Mouse (Mus musculus): Measurements from ENCODE around the gene Dclk1. TPM values are rescaled to one million over a fixed set of nuclear protein-coding genes. Genes with fewer than 3 reads are reported as not detected.

The Dclk1 gene
- polyA plus RNA-seq, 1 experiment from 2014 or later: 140 TPM

GRCm38 (mm10) chr3:55246618-55247272, 4.6 kb downstream of the Dclk1 start:
- H3K4me3 ChIP-seq (ENCODE audit: low read depth, low read length): no peak overlapping the region
- no peak for ATAC-seq
- 91% methylated on average over 12 of the region's 12 CpGs for WGBS
- peaks cover 21% of the 10 kb centered on the region for H3K4me1 ChIP-seq (ENCODE audit: control insufficient read depth, insufficient read depth, low read length)
- no peaks in the 10 kb centered on the region for H3K27me3 ChIP-seq (replicated peaks; ENCODE audit: control insufficient read depth, insufficient read depth, low read length)
- no peak overlapping the region for H3K27ac ChIP-seq (ENCODE audit: low read depth, low read length)
- DNase-seq (ENCODE audit: low spot score): no peak
- peaks cover 26% of the 10 kb centered on the region for H3K36me3 ChIP-seq (ENCODE audit: control insufficient read depth, insufficient read depth, low read length)
- H3K9me3 ChIP-seq (replicated peaks; ENCODE audit: control insufficient read depth, low read length): no peaks in the 10 kb centered on the region
- H3K9ac ChIP-seq (ENCODE audit: low read length): no peak overlapping the region
- H3K4me2 ChIP-seq (ENCODE audit: low read length): no peak overlapping the region

DNA sequence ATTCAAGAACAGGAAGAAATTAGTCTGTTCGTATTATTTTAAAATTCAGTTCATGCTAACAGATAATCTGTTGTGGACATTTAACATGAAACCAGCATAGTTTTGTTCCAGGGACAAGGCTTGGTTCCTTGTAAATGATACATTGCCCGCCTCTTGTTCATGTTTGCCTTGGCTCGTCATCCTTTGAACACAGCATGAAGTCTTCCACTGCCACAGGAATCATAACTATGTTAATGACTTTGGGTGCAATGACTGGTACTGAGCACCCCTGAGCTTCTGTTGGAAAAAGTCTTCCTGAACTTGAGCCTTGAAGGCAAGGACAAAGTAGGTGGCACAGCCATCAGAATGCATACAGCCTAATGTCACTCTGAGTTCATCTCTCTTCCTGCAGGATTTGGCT, 5.9 kb downstream of the Dclk1 start:
- ATAC-seq: no peak
- no peak overlapping the region for H3K4me3 ChIP-seq (ENCODE audit: low read depth, low read length)
- no peak overlapping the region for H3K4me2 ChIP-seq (ENCODE audit: low read length)
- WGBS: 81% methylated on average over 3 of the region's 3 CpGs
- peaks cover 36% of the 10 kb centered on the region for H3K36me3 ChIP-seq (ENCODE audit: control insufficient read depth, insufficient read depth, low read length)
- no peak overlapping the region for H3K27ac ChIP-seq (ENCODE audit: low read depth, low read length)
- no peak overlapping the region for H3K9ac ChIP-seq (ENCODE audit: low read length)
- H3K4me1 ChIP-seq (ENCODE audit: control insufficient read depth, insufficient read depth, low read length): peaks cover 21% of the 10 kb centered on the region
- no peaks in the 10 kb centered on the region for H3K27me3 ChIP-seq (replicated peaks; ENCODE audit: control insufficient read depth, insufficient read depth, low read length)
- H3K9me3 ChIP-seq (replicated peaks; ENCODE audit: control insufficient read depth, low read length): no peaks in the 10 kb centered on the region
- no peak for DNase-seq (ENCODE audit: low spot score)

DNA sequence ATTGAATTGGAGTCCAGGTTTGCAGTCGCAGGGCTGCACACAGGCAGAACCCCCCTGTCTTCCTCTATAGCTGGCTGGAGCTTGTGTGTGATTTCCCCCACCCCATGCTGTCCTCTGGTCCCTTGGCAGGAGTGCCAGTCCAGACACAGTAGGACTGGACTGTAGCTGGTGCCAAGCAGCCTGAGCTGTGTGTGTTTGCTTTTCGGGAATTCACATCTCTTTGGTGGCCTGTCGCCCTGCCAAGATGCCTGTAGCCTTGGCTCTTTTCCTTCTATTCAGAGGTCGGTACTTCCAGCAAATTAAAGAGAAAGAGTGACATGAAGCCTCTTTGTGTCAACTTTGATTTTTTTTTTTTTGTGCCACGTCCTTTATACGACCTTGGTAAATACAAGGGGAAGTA, 6.3 kb downstream of the Dclk1 start:
- Histone ChIP-seq H3K4me3 (ENCODE audit: low read depth, low read length) (no peak overlapping the region), H3K36me3 (ENCODE audit: control insufficient read depth, insufficient read depth, low read length) (peaks cover 39% of the 10 kb centered on the region), H3K9ac (ENCODE audit: low read length) (no peak overlapping the region), H3K27me3 (replicated peaks; ENCODE audit: control insufficient read depth, insufficient read depth, low read length) (no peaks in the 10 kb centered on the region), H3K4me2 (ENCODE audit: low read length) (no peak overlapping the region), H3K27ac (ENCODE audit: low read depth, low read length) (no peak overlapping the region), H3K9me3 (replicated peaks; ENCODE audit: control insufficient read depth, low read length) (no peaks in the 10 kb centered on the region), H3K4me1 (ENCODE audit: control insufficient read depth, insufficient read depth, low read length) (peaks cover 21% of the 10 kb centered on the region)
- peak; percentile 88 for DNase-seq (ENCODE audit: low spot score)
- 31% methylated on average over 6 of the region's 6 CpGs for WGBS
- peak; percentile 81 for ATAC-seq

DNA sequence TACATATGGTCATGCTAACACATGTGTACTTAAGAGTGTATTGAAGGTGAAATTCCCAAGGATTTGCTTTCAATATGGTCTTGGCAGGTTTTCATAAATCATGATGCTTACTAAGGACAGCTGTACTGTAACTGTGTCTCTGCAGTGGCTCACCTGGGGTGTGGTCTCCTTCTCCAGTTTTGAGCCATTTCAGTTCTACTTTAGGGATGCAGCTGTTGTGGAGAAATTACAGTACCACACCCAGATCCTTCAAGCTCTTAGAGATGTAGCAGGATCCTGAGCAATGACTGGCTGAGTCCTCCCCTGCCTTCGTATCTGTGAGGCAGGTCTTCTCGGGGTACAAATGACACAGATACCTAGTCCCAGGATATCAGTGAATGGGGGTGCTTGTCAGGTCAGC, 8.5 kb downstream of the Dclk1 start:
- Histone ChIP-seq H3K9ac (ENCODE audit: low read length) (no peak overlapping the region), H3K36me3 (ENCODE audit: control insufficient read depth, insufficient read depth, low read length) (peaks cover 43% of the 10 kb centered on the region), H3K4me3 (ENCODE audit: low read depth, low read length) (no peak overlapping the region), H3K27me3 (replicated peaks; ENCODE audit: control insufficient read depth, insufficient read depth, low read length) (no peaks in the 10 kb centered on the region), H3K9me3 (replicated peaks; ENCODE audit: control insufficient read depth, low read length) (no peaks in the 10 kb centered on the region), H3K27ac (ENCODE audit: low read depth, low read length) (no peak overlapping the region), H3K4me1 (ENCODE audit: control insufficient read depth, insufficient read depth, low read length) (peaks cover 10% of the 10 kb centered on the region), H3K4me2 (ENCODE audit: low read length) (no peak overlapping the region)
- ATAC-seq (no peak), DNase-seq (ENCODE audit: low spot score) (no peak)
- WGBS: 87% methylated on average over 2 of the region's 2 CpGs

DNA sequence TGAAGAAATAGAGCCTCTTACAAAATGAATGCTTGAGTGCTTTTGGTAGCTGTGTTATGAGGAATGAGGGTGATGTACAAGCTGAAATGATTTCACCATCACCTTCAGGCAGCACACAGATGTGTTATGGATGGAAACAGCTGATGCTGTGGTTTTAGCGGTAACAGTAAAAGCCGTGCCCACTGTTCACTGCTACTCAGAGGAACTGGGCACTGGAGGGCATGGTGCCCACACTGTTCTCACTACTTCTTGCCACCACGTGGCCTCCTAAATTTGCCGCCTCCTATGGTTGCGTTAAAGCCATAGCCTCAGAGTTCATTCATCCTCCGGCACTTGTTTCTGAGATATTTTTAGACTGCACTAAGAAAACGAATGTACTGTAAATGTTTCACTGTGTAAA, 18.0 kb downstream of the Dclk1 start:
- H3K27ac ChIP-seq (ENCODE audit: low read depth, low read length): no peak overlapping the region
- H3K27me3 ChIP-seq (replicated peaks; ENCODE audit: control insufficient read depth, insufficient read depth, low read length): no peaks in the 10 kb centered on the region
- H3K4me2 ChIP-seq (ENCODE audit: low read length): no peak overlapping the region
- H3K4me1 ChIP-seq (ENCODE audit: control insufficient read depth, insufficient read depth, low read length): no peaks in the 10 kb centered on the region
- no peak overlapping the region for H3K9ac ChIP-seq (ENCODE audit: low read length)
- DNase-seq (ENCODE audit: low spot score) (no peak), ATAC-seq (no peak)
- 87% methylated on average over 7 of the region's 7 CpGs for WGBS
- peaks cover 18% of the 10 kb centered on the region; the same call in 1 of the 2 replicates for H3K36me3 ChIP-seq (ENCODE audit: control insufficient read depth, insufficient read depth, low read length)
- no peaks in the 10 kb centered on the region for H3K9me3 ChIP-seq (replicated peaks; ENCODE audit: control insufficient read depth, low read length)
- H3K4me3 ChIP-seq (ENCODE audit: low read depth, low read length): no peak overlapping the region

DNA sequence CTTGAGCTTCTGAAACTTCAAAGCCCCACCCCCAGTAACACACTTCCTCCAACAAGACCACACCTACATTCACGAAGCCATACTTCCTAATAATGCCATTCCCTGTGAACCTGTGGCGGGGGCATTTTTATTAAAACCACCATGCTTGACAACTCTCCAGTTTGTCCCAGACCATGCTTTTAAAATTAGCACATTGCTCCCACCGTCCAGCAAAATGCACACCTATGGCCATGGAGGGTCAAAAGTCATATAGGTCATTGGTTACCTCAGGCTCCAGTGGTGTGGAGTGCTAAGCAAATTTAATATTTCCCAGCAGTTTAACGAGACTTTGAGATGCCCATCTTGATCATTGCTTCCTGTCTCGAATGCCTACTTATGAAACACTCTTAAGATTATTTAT, 23.9 kb downstream of the Dclk1 start:
- WGBS: 96% methylated on average over 5 of the region's 5 CpGs
- no peak for ATAC-seq
- no peak overlapping the region for H3K27ac ChIP-seq (ENCODE audit: low read depth, low read length)

GRCm38 (mm10) chr3:55269802-55270201, 27.6 kb downstream of the Dclk1 start:
- no peak for DNase-seq (ENCODE audit: low spot score)
- Histone ChIP-seq H3K4me1 (ENCODE audit: control insufficient read depth, insufficient read depth, low read length) (peaks cover 9% of the 10 kb centered on the region), H3K27me3 (replicated peaks; ENCODE audit: control insufficient read depth, insufficient read depth, low read length) (no peaks in the 10 kb centered on the region), H3K4me3 (ENCODE audit: low read depth, low read length) (no peak overlapping the region), H3K9ac (ENCODE audit: low read length) (no peak overlapping the region), H3K4me2 (ENCODE audit: low read length) (no peak overlapping the region), H3K36me3 (ENCODE audit: control insufficient read depth, insufficient read depth, low read length) (no peaks in the 10 kb centered on the region), H3K27ac (ENCODE audit: low read depth, low read length) (no peak overlapping the region), H3K9me3 (replicated peaks; ENCODE audit: control insufficient read depth, low read length) (no peaks in the 10 kb centered on the region)
- 87% methylated on average over 4 of the region's 4 CpGs for WGBS
- ATAC-seq: no peak

More for the DNA sequence above, 23.9 kb downstream of the Dclk1 start:
- Histone ChIP-seq H3K4me2 (ENCODE audit: low read length) (no peak overlapping the region), H3K27me3 (replicated peaks; ENCODE audit: control insufficient read depth, insufficient read depth, low read length) (no peaks in the 10 kb centered on the region), H3K36me3 (ENCODE audit: control insufficient read depth, insufficient read depth, low read length) (no peaks in the 10 kb centered on the region), H3K9ac (ENCODE audit: low read length) (no peak overlapping the region), H3K4me1 (ENCODE audit: control insufficient read depth, insufficient read depth, low read length) (peaks cover 9% of the 10 kb centered on the region), H3K4me3 (ENCODE audit: low read depth, low read length) (no peak overlapping the region), H3K9me3 (replicated peaks; ENCODE audit: control insufficient read depth, low read length) (no peaks in the 10 kb centered on the region)
- no peak for DNase-seq (ENCODE audit: low spot score)

- Histone ChIP-seq H3K27me3 (replicated peaks; ENCODE audit: control insufficient read depth, insufficient read depth, low read length) (no peaks in the 10 kb centered on the region), H3K9me3 (replicated peaks; ENCODE audit: control insufficient read depth, low read length) (no peaks in the 10 kb centered on the region), H3K4me2 (ENCODE audit: low read length) (no peak overlapping the region), H3K27ac (ENCODE audit: low read depth, low read length) (no peak overlapping the region), H3K4me1 (ENCODE audit: control insufficient read depth, insufficient read depth, low read length) (peaks cover 9% of the 10 kb centered on the region), H3K4me3 (ENCODE audit: low read depth, low read length) (no peak overlapping the region), H3K9ac (ENCODE audit: low read length) (no peak overlapping the region), H3K36me3 (ENCODE audit: control insufficient read depth, insufficient read depth, low read length) (no peaks in the 10 kb centered on the region)
- DNase-seq (ENCODE audit: low spot score): no peak
- ATAC-seq: no peak
- 76% methylated on average over 3 of the region's 3 CpGs for WGBS
These were observed 28.2 kb downstream of the Dclk1 start for GRCm38 (mm10) chr3:55270345-55270744.

GRCm38 (mm10) chr3:55270920-55271319, 28.8 kb downstream of the Dclk1 start:
- Histone ChIP-seq H3K9me3 (replicated peaks; ENCODE audit: control insufficient read depth, low read length) (no peaks in the 10 kb centered on the region), H3K27ac (ENCODE audit: low read depth, low read length) (no peak overlapping the region), H3K27me3 (replicated peaks; ENCODE audit: control insufficient read depth, insufficient read depth, low read length) (no peaks in the 10 kb centered on the region), H3K36me3 (ENCODE audit: control insufficient read depth, insufficient read depth, low read length) (no peaks in the 10 kb centered on the region), H3K4me2 (ENCODE audit: low read length) (no peak overlapping the region), H3K9ac (ENCODE audit: low read length) (no peak overlapping the region), H3K4me1 (ENCODE audit: control insufficient read depth, insufficient read depth, low read length) (peaks cover 9% of the 10 kb centered on the region), H3K4me3 (ENCODE audit: low read depth, low read length) (no peak overlapping the region)
- WGBS: 29% methylated on average over 5 of the region's 5 CpGs
- DNase-seq (ENCODE audit: low spot score) (peak; percentile 26), ATAC-seq (peak; percentile 55; the same call in 1 of the 2 replicates)

Measured in forebrain, embryonic 14.5 days (tissue).